Mouse (Mus musculus) spleen, adult 2 months (tissue): ENCODE measurements around the gene Rmnd5a.

Experiments
- CTCF ChIP-seq: fragments of 200-500 bp; IDR thresholded peaks from 2 replicates; pipeline ENCODE4 v1.5.1; 2011; ENCODE audit warnings: mild to moderate bottlenecking, inconsistent platforms; ENCODE audit not compliant: insufficient read depth, insufficient read length, insufficient replicate concordance; ENCODE audit errors: extremely low read depth
- POLR2A ChIP-seq: fragments of 200-500 bp; IDR thresholded peaks from 2 replicates; pipeline ENCODE4 v1.6.1; 2011; ENCODE audit warnings: low read depth, low read length, inconsistent platforms

DNA sequence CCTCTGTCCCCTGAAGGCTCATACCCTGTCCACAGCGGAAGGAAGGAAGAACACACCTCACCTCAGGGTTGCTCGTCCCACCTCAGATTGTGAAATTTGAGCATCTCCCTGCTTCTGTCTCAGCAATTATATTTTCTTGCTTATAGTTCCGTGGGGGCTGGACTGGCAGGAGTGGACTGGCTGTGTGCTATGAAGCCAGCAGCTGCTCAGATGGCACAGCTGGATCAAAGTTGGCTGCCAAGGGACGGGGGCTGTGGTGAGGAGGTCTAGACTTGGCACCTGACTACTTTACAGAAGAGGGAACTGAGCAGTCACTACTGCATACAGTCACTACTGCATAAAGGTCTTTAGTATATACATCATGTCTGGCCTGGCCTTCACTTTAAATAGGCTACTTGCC, 101.1 kb downstream of the Rmnd5a start:
- no peak for TF ChIP-seq CTCF
- no peak for TF ChIP-seq POLR2A
